Comparison of ENCODE assay signal across 9 mouse cellular contexts in genomic region chr1:153652938-153653623, GRCm38 (mm10). TPM values are rescaled to one million over a fixed set of nuclear protein-coding genes. Genes with fewer than 3 reads are reported as not detected.
A peak's percentile ranks its signal among the peaks of the same experiment; 100 is the strongest.
DNase-seq lines count a peak whose midpoint lies in the region; ATAC-seq and TF ChIP-seq lines count a peak whose summit lies in the region.
"Had no signal": no experiment of that assay in that cellular context is flagged by ENCODE, and none has a peak within 500 bp of the region (broad histone marks: within the 10 kb centered on the region; RNA-seq: fewer than 3 reads in every experiment).

TSS of gene Rgs8 (plus strand) at chr1:153653025.

- H3K27me3 ChIP-seq in kidney, embryonic 15.5 days, result peaks cover 46% of the 10 kb centered on the region
- H3K27me3 ChIP-seq in forebrain, embryonic 14.5 days (replicated peaks; ENCODE audit: control insufficient read depth, insufficient read depth, low read length), result no peaks in the 10 kb centered on the region
- H3K27me3 ChIP-seq in thymus, adult 2 months (ENCODE audit: control insufficient read depth, insufficient read depth, low read length), result peaks cover 2% of the 10 kb centered on the region; the same call in 1 of the 2 replicates

- peak within 1 kb of the TSS; percentile 62 for H3K4me2 ChIP-seq in kidney, embryonic 15.5 days
- H3K4me2 ChIP-seq in forebrain, embryonic 14.5 days (ENCODE audit: low read length), result peak within 1 kb of the TSS; percentile 76

- peak within 1 kb of the TSS; percentile 36 for H3K4me3 ChIP-seq in kidney, embryonic 15.5 days (replicated peaks)
- peak within 1 kb of the TSS; percentile 38 for H3K4me3 ChIP-seq in forebrain, embryonic 14.5 days (ENCODE audit: low read depth, low read length)
- H3K4me3 ChIP-seq in thymus, adult 2 months (ENCODE audit: control insufficient read depth, insufficient read depth, low read length), result no peak within 1 kb of the TSS
- H3K4me3 ChIP-seq: myocyte had no signal

- no peaks in the 10 kb centered on the region for H3K36me3 ChIP-seq in kidney, embryonic 15.5 days
- no peaks in the 10 kb centered on the region for H3K36me3 ChIP-seq in forebrain, embryonic 14.5 days (ENCODE audit: control insufficient read depth, insufficient read depth, low read length)
- no peaks in the 10 kb centered on the region for H3K36me3 ChIP-seq in thymus, adult 2 months (ENCODE audit: control insufficient read depth, insufficient read depth, low read length)

- intact Hi-C loops in left cerebral cortex, postnatal 10 days (cut with DNase I), result loop anchor here (10.0 kb wide), 1 partner anchor 88 kb away; no protein-coding TSS in a partner anchor

- TF ChIP-seq POLR2A in thymus, adult 2 months (IDR thresholded peaks at IDR 0.05; ENCODE audit: control insufficient read depth, extremely low read depth, insufficient read depth, low read length, poor library complexity), result no peak

- no peak for TF ChIP-seq CTCF in thymus, adult 2 months (IDR thresholded peaks at IDR 0.05; ENCODE audit: borderline replicate concordance, control insufficient read depth, extremely low read depth, insufficient read depth, low read length, poor library complexity)

- peak; percentile 95 for ATAC-seq in kidney, embryonic 15.5 days (replicated peaks; ENCODE audit: low FRiP score)
- peak; percentile 82 for ATAC-seq in forebrain, embryonic 14.5 days

- WGBS in kidney, embryonic 15.5 days, result 3% methylated on average over 26 of the region's 26 CpGs
- 1% methylated on average over 26 of the region's 26 CpGs for WGBS in forebrain, embryonic 14.5 days
- 45% methylated on average over 26 of the region's 26 CpGs for WGBS in thymus, adult 2 months

- DNase-seq in kidney, postnatal 25 days, result no peak
- DNase-seq in cerebellum, adult 18-20 months, result peak; percentile 78 to 84
- DNase-seq in forebrain, embryonic 14.5 days (ENCODE audit: low spot score), result peak; percentile 79
- peak in 1 of 2 experiments; percentile 45 for DNase-seq in left cerebral cortex, postnatal 10 days (ENCODE audit: extremely low spot score in 1 of 2, low spot score in 2 of 2)
- DNase-seq in neural tube, embryonic 10.5 days (ENCODE audit: extremely low spot score, low spot score), result peak; percentile 70
- DNase-seq in spleen, postnatal 4 days (ENCODE audit: low spot score in 2 of 2), result no peak
- no peak for DNase-seq in thymus, adult 2 months

- peaks cover 17% of the 10 kb centered on the region for H3K4me1 ChIP-seq in kidney, embryonic 15.5 days
- H3K4me1 ChIP-seq in forebrain, embryonic 14.5 days (ENCODE audit: control insufficient read depth, insufficient read depth, low read length), result peaks cover 14% of the 10 kb centered on the region
- no peaks in the 10 kb centered on the region for H3K4me1 ChIP-seq in thymus, adult 2 months (replicated peaks; ENCODE audit: control insufficient read depth, insufficient read depth, low read length)

- H3K27ac ChIP-seq in kidney, embryonic 15.5 days, result no peak within 1 kb of the TSS
- peak within 1 kb of the TSS; percentile 63 for H3K27ac ChIP-seq in forebrain, embryonic 14.5 days (ENCODE audit: low read depth, low read length)
- no peak within 1 kb of the TSS for H3K27ac ChIP-seq in thymus, adult 2 months (ENCODE audit: control insufficient read depth, insufficient read depth, low read length)

- H3K9me3 ChIP-seq in kidney, embryonic 15.5 days (replicated peaks), result no peaks in the 10 kb centered on the region
- H3K9me3 ChIP-seq in forebrain, embryonic 14.5 days (replicated peaks; ENCODE audit: control insufficient read depth, low read length), result no peaks in the 10 kb centered on the region

- peak within 1 kb of the TSS; percentile 30; the same call in 1 of the 2 replicates for H3K9ac ChIP-seq in kidney, embryonic 15.5 days
- peak within 1 kb of the TSS; percentile 72 for H3K9ac ChIP-seq in forebrain, embryonic 14.5 days (ENCODE audit: low read length)

RNA-seq across cellular contexts. Expression of gene Rgs8, which starts in this region (rescaled TPM):
- polyA plus RNA-seq in kidney, embryonic 15.5 days (2015; fragmentation: Nextera tagmentation; extraction: Ambion mirVana), result 0.10 and 0.14 TPM in 2 replicates
- polyA plus RNA-seq in forebrain, embryonic 14.5 days (2014; fragmentation: Nextera tagmentation; extraction: Ambion mirVana), result 14.6 and 15.0 TPM in 2 replicates
- total RNA-seq in left cerebral cortex, postnatal 10 days (2021), result 10 to 100 TPM; 24.3 to 34.0 TPM
- polyA plus RNA-seq in thymus, adult 2 months (2012; rRNA removed), result 0.11 and 0.20 TPM in 2 replicates

Comparison
In these comparisons a context has a peak if more than half of its experiments do, and no peak if none do; other contexts are left out.
1. RNA of gene Rgs8 (polyA plus RNA-seq): 14.6 to 15.0 TPM in forebrain, embryonic 14.5 days; 0.11 to 0.20 TPM in thymus, adult 2 months and 0.10 to 0.14 TPM in kidney, embryonic 15.5 days; every median in the first group is over 10 times any median in the second.
2. Peak in ATAC-seq, H3K4me3 ChIP-seq, H3K9ac ChIP-seq and H3K4me2 ChIP-seq in kidney, embryonic 15.5 days; RNA of the gene not detected or under 1 TPM.
3. DNase-seq: peak in cerebellum, adult 18-20 months (2 of 2), forebrain, embryonic 14.5 days (single experiment) and neural tube, embryonic 10.5 days (single experiment); none in kidney, postnatal 25 days (0 of 2), spleen, postnatal 4 days (0 of 2) and thymus, adult 2 months (single experiment).